Mouse (Mus musculus) intestine, postnatal 0 days (tissue): Measurements from ENCODE around the gene Izumo1r. TPM values are rescaled to one million over a fixed set of nuclear protein-coding genes. Genes with fewer than 3 reads are reported as not detected.
"Not testable (repeated sequence)": the region's sequence is repeated elsewhere in the genome, so short reads cannot be mapped to it uniquely, and the experiment has no call there.

Experiments used
- ATAC-seq: fragments of 200-750 bp; cut with Nextera tagmentation; 2 replicates; pipeline ENCODE4 v1.8.0; 2017; ENCODE audit warnings: mild to moderate bottlenecking, moderate TSS enrichment, moderate library complexity
- H3K27ac ChIP-seq: fragments of 300-500 bp; sonication (generic); 2 replicates; pipeline ENCODE4 v1.5.1; 2014; ENCODE audit warnings: mild to moderate bottlenecking, low read depth, low read length, moderate library complexity
- H3K27me3 ChIP-seq: fragments of 300-500 bp; sonication (generic); replicated peaks from 2 replicates; pipeline ENCODE4 v1.6.1; 2014; ENCODE audit warnings: low read length, mixed read lengths; ENCODE audit not compliant: control insufficient read depth, insufficient read depth
- H3K36me3 ChIP-seq: fragments of 300-500 bp; sonication (generic); 2 replicates; pipeline ENCODE4 v1.6.1; 2014; ENCODE audit warnings: mild to moderate bottlenecking, moderate library complexity; ENCODE audit not compliant: control insufficient read depth, insufficient read depth
- H3K4me1 ChIP-seq: fragments of 300-500 bp; sonication (generic); replicated peaks from 2 replicates; pipeline ENCODE4 v1.6.1; 2014; ENCODE audit warnings: antibody characterized with exemption, low read length, mixed read lengths; ENCODE audit not compliant: control insufficient read depth, insufficient read depth
- H3K4me2 ChIP-seq: fragments of 300-500 bp; sonication (generic); replicated peaks from 2 replicates; pipeline ENCODE4 v1.6.1; 2014; ENCODE audit warnings: low read depth, mild to moderate bottlenecking, moderate library complexity
- H3K4me3 ChIP-seq: fragments of 300-500 bp; sonication (generic); 2 replicates; pipeline ENCODE4 v1.5.1; 2014; ENCODE audit warnings: low read depth, low read length
- H3K9ac ChIP-seq: fragments of 300-500 bp; sonication (generic); 2 replicates; pipeline ENCODE4 v1.6.1; 2014; ENCODE audit warnings: mild to moderate bottlenecking, low read depth, low read length
- H3K9me3 ChIP-seq: fragments of 300-500 bp; sonication (generic); 2 replicates; pipeline ENCODE4 v1.6.1; 2016; ENCODE audit warnings: mixed run types; ENCODE audit not compliant: control insufficient read depth
- CTCF ChIP-seq: sonication (generic); IDR thresholded peaks from 2 replicates; pipeline ENCODE4 v1.5.1; 2016; ENCODE audit warnings: low read depth, mild to moderate bottlenecking, control low read depth, antibody characterized with exemption, moderate library complexity
- WGBS: fragments of 180-500 bp; shearing (Covaris S2); extraction: QIAGEN DNeasy Blood & Tissue Kit; methylation state at CpG from one replicate; pipeline ENCODE4 v1.1.7; 2014; 5-methylcytosine and 5-hydroxymethylcytosine counted together
- polyA plus RNA-seq: library from polyadenylated mRNA; unstranded; fragments of >200 nt; fragmentation: Nextera tagmentation; extraction: Ambion mirVana; gene quantifications from 2 replicates; pipeline ENCODE4 v1.2.1, GENCODE M21; 2015

Gene Izumo1r
- polyA plus RNA-seq, 1 experiment from 2014 or later: not detected

- no peaks in the 10 kb centered on the region for H3K27me3 ChIP-seq
- H3K27ac ChIP-seq: no peak overlapping the region
- no peaks in the 10 kb centered on the region for H3K4me1 ChIP-seq
- H3K4me3 ChIP-seq: no peak overlapping the region
- no peak for ATAC-seq
- no peaks in the 10 kb centered on the region for H3K36me3 ChIP-seq
- no peak overlapping the region for H3K4me2 ChIP-seq
- H3K9me3 ChIP-seq: no peaks in the 10 kb centered on the region
- no peak overlapping the region for H3K9ac ChIP-seq
- WGBS: 57% methylated on average over 6 of the region's 6 CpGs
- no peak for TF ChIP-seq CTCF
Observed at GRCm38 (mm10) chr9:14888671-14889070, 15.1 kb downstream of the Izumo1r start.

GRCm38 (mm10) chr9:14887787-14888382 lies 15.9 kb downstream of the Izumo1r start:
- no peak overlapping the region for H3K27ac ChIP-seq
- no peaks in the 10 kb centered on the region for H3K9me3 ChIP-seq
- TF ChIP-seq CTCF: no peak
- no peak overlapping the region for H3K4me2 ChIP-seq
- WGBS: 67% methylated on average over 6 of the region's 6 CpGs
- H3K4me1 ChIP-seq: no peaks in the 10 kb centered on the region
- H3K9ac ChIP-seq: no peak overlapping the region
- H3K36me3 ChIP-seq: no peaks in the 10 kb centered on the region
- H3K4me3 ChIP-seq: no peak overlapping the region
- peak; percentile 56 for ATAC-seq
- H3K27me3 ChIP-seq: no peaks in the 10 kb centered on the region

GRCm38 (mm10) chr9:14885954-14886353 lies 17.8 kb downstream of the Izumo1r start:
- H3K36me3 ChIP-seq: no peaks in the 10 kb centered on the region
- H3K27ac ChIP-seq: no peak overlapping the region
- no peak overlapping the region for H3K4me2 ChIP-seq
- H3K9me3 ChIP-seq: no peaks in the 10 kb centered on the region
- H3K27me3 ChIP-seq: no peaks in the 10 kb centered on the region
- ATAC-seq: no peak
- H3K9ac ChIP-seq: no peak overlapping the region
- H3K4me1 ChIP-seq: no peaks in the 10 kb centered on the region
- no peak for TF ChIP-seq CTCF
- H3K4me3 ChIP-seq: no peak overlapping the region
- WGBS: 76% methylated on average over 1 of the region's 1 CpGs

GRCm38 (mm10) chr9:14885151-14885550 lies 18.6 kb downstream of the Izumo1r start:
- no peaks in the 10 kb centered on the region for H3K4me1 ChIP-seq
- H3K36me3 ChIP-seq: no peaks in the 10 kb centered on the region
- no peaks in the 10 kb centered on the region for H3K27me3 ChIP-seq
- no peak overlapping the region for H3K4me2 ChIP-seq
- H3K27ac ChIP-seq: no peak overlapping the region
- H3K9ac ChIP-seq: no peak overlapping the region
- H3K9me3 ChIP-seq: no peaks in the 10 kb centered on the region
- TF ChIP-seq CTCF: peak; percentile 30
- H3K4me3 ChIP-seq: no peak overlapping the region
- no peak for ATAC-seq

- no peak for ATAC-seq
- Histone ChIP-seq H3K4me1 (no peaks in the 10 kb centered on the region), H3K27me3 (no peaks in the 10 kb centered on the region), H3K9ac (no peak overlapping the region), H3K9me3 (no peaks in the 10 kb centered on the region), H3K4me3 (no peak overlapping the region), H3K36me3 (no peaks in the 10 kb centered on the region), H3K4me2 (no peak overlapping the region), H3K27ac (no peak overlapping the region)
- TF ChIP-seq CTCF: no peak
- 59% methylated on average over 4 of the region's 4 CpGs for WGBS
Observed at GRCm38 (mm10) chr9:14884641-14885040, 19.1 kb downstream of the Izumo1r start.

- H3K9me3 ChIP-seq, H3K4me1 ChIP-seq, H3K27ac ChIP-seq, H3K4me2 ChIP-seq, H3K27me3 ChIP-seq, H3K36me3 ChIP-seq, ATAC-seq, H3K9ac ChIP-seq, H3K4me3 ChIP-seq: not testable (repeated sequence)
- 31% methylated on average over 8 of the region's 8 CpGs for WGBS
Observed at GRCm38 (mm10) chr9:14876566-14876965, 27.2 kb downstream of the Izumo1r start.
